Mouse (Mus musculus): ENCODE results near the gene 4931429L15Rik.
A peak's percentile ranks its signal among the peaks of the same experiment; 100 is the strongest.

Gene 4931429L15Rik

DNA sequence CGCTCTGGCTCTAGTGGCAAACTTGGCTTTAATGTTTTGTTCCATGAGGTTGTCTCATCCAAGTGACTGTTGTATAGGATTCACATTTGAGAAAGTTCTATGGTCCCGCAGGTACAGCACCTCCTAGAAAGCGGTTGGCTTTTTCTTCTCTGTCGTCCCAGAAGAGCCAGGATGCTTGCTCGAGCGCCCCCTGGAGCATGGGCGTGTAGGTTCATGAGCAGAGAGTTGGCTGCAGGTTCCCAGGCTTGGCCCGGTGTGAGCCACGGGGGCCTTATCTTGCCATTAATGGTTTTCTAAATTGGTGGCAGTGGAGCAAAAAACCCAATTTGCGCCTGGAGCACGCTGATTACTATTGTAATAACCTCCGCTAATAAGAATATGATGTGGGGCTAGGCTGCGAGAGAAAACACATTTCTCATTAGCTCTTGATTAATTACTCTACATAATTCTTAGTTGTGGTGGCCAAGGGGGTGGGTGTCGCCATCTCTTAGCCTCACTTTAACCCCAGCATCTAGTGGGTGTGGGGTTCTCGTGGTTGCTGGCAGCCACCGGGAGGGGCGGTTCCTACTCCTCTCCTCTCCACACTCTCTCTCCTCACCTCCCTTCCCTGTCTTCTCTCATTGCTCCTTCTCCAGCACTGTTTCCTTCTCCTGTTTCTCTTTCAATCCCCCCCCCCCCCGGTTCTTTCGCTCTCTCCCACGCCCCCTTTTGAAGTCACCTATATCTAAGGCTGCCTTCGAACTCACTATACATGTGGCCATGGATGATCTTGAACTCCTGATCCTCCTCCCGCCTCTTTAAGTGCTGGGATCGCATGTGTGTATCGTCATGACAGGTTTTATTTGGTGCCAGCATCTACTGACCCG lies 8.2 kb upstream of the 4931429L15Rik start:
- DNase-seq, result no peak

DNA sequence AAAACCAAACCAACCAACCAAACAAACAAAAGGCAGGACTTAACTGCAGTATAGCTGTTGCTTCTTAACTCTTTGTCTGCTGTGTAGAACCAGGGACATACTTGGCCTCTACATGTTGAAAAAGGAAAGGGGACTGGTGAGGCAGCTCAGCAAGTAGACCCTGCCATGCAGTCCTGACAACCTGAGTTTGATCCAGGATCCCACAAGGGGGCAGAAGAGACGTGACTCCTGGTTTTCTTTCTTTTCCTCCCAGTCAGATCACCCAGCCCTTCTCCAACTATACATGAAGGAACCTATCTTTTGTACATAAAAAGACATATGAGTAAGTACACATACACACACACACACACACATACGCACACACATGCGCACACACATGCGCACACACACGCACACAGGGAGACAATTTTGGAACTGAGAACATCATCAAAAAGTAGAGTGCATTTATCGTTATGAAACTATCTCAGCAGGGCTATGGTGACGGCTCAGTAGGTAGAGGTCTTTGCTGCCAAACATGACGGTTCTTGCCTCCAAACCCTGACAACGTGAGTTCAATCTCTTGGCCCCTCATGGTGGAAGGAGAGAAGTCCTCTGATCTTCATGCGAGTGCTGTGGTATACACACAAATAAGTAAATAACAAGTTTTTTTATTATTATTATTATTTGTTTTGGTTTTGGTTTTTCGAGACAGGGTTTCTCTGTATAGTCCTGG lies 7.1 kb upstream of the 4931429L15Rik start:
- DNase-seq, result no peak

DNA sequence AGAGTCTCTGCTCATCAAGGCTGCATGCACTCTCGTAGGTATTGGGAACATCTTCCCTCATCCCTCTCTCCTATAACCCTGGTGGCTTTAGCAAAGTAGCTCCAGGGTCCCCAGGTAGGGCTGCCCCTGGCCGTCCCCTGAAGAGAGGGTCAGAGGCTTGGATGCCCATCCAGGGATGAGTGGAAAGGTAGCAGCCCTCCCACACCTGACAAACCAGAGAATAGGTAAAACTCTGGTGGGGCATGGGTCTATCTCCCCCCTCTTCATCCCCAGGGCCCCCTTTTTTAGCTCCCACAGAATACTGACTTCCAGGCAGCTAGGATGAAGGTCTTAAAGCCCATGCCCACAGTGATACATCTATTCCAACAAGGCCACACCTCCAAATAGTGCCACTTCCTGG lies 675 bp upstream of the 4931429L15Rik start:
- DNase-seq, result no peak

DNA sequence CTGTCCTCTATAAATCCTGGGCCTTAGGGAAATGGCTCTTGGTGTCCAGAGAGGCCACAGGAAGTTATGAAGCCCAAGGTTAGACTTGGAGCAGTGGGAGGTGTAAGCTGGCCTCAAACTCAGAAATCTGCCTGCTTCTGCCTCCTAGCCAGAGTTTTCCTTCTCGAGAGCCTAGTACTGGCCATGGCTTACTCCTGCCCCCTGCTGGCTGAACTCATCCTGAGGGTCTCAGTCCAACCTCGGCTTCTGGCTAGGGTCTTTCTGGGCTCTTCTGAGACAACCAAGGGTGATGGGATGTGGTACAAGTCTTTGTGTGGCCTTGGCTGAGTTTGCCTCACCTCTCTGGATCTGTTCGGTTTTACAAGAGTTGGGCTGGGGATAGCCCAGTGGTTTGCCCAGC lies 1.8 kb downstream of the 4931429L15Rik start:
- no peak for DNase-seq

DNA sequence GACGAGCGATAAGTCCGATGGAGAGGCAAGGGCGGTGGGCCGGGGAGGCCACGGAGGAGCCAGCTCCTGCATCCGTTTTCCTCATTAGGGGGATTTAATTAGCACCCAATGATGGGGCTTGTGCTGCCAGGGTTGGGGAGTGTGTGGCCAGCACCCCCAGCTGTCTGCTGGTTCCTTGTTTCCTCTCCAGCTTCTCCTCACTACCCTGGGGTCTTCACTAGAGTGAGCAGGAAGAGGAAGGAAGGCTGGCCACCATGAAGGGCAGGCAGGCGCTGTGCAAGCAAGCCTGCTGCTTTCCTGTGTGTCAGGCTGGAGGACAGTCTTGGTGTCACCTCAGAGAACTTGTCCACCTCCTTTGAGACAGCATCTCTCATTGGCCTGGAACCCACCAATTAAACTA lies 2.9 kb downstream of the 4931429L15Rik start:
- DNase-seq, result no peak

DNA sequence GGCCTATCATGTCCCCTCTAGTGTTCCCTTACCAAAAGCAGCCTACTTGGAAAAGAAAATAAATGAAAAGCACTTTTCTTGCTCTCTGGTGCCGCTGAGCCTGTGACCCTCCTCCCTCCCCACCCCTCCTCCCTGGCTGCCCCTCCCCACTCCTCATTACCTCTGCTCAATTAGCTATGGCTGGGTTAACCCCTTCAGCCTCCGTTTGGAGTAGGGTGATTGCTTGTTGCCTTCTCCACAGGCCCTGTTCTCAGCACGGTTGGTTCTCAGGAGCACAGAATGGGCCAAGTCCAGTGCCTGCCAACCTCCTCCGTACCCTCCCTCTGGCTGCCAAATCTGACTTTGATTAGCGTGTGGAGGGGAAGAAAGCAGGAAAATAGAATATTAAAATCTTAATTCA lies 3.4 kb downstream of the 4931429L15Rik start:
- no peak for DNase-seq

DNA sequence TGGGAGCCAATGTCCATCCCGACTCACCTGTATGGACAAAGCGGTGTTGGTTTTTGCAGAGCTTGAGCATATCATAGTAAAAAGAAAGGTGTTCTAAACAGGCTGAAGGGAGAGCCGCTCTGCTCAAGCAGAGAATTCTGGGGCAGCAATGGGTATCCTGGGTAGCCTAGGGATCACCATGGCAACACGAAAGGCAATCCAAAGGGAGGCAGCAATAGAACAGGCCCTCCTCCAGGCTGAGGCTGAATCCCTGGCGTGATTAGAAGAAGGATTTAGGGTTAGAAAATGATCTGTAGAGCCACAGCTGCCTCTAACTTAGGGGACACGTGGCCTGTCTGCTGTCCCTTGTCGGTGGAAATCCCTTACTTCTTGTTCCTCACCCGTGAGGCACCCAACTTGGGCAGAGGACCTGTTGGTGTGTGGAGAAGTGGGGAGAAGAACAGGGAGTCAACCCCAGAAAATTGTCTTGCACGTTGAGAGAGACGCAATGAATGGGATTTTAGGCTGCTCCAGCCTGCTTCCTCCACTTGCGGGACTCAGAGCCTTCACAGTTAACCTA lies 3.9 kb downstream of the 4931429L15Rik start:
- DNase-seq, result no peak

DNA sequence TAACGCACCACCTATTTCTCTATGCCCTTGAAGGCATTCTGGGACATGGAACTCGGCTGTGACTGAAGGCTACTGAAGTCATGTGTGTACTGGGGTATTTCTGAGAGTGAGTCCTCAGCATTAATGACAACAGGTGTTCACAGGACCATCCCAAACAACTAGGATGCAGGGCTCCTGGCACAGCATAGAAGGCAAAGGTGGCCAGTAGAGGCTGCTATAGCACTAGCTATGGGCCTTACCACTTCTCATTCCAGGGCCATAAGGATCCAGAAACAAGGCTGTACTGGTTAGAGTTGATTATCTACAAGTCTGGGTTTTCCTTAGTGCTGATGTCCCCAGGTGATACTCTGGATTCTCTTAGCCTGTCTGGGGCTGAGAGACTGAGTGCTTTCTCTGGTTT lies 4.9 kb downstream of the 4931429L15Rik start:
- no peak for DNase-seq

DNA sequence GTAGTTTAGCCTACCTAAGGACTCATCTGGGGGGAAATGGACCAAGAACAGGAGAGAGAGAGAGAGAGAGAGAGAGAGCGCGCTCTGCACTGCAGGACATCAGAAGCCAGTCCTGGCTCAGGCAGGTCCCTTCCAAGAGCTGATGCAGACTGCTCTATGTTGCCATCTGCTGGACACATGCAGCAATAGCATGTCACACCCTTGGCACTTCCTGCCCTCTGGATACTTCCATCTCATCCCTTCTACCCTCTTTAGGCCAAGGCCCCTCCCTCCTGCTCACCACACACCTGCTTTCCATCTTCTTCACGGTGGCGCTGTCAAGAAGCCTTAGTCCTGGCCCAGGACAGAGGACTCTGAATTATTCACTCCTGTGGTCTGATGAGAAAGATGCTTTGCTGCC lies 5.3 kb downstream of the 4931429L15Rik start:
- DNase-seq, result peak; percentile 16 to 49

DNA sequence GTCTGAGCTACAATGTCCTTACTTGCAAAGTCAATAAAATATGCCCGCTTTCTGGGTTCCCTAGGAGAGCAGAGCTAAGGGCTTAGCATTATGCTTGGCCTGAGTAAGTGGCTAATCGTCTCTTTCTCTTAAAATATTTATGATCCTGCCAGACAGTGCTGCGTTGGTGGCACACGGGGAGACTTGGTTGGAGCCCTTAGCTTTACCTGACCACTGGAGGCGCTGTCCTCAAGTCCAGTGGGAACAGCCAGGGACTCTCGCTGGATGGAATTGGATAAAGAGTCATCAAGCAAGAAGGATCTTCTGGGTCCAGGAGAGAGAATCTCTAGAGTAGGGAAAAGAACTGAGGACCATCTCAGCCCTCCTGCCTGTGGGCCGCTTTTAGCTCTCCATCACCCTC lies 10.7 kb downstream of the 4931429L15Rik start:
- DNase-seq, result no peak

DNA sequence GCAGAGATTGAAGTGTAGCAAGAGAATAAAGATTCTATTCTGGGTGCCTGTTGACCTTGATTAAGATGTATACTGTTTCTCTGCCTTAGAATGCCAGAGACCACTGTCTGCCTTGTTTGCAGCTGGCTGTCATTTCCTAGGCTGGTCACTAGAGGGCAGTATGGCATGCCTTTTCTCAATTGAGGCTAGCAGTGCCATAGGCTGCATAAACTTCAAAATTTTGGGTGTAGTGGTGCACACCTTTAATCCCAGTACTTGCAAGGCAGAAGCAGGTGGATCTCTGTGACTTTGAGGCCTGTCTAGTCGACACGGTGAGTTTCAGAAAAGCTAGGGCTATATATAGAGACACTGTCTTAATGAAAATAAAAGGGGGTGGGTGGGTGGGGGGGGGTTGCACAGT lies 17.6 kb downstream of the 4931429L15Rik start:
- peak in 1 of 2 experiments; percentile 34 for DNase-seq

DNA sequence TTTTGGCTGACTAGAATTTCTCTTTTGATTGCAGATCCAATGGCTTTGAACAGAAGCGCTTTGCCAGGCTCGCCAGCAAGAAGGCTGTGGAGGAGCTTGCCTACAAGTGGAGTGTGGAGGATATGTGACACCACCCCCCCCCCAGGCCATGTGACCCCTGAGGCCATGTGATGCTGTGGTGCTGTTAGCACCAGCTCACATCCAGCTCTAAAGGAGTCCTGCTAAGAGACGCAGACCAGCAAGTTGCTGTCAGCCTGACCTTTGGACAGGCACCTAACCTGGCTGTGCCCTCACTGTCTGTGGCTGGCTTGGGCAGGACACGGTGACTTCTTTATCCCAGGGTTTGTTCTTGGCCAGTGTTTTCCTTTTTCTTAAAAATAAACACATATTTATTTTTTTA lies 21.4 kb downstream of the 4931429L15Rik start:
- DNase-seq, result no peak

DNA sequence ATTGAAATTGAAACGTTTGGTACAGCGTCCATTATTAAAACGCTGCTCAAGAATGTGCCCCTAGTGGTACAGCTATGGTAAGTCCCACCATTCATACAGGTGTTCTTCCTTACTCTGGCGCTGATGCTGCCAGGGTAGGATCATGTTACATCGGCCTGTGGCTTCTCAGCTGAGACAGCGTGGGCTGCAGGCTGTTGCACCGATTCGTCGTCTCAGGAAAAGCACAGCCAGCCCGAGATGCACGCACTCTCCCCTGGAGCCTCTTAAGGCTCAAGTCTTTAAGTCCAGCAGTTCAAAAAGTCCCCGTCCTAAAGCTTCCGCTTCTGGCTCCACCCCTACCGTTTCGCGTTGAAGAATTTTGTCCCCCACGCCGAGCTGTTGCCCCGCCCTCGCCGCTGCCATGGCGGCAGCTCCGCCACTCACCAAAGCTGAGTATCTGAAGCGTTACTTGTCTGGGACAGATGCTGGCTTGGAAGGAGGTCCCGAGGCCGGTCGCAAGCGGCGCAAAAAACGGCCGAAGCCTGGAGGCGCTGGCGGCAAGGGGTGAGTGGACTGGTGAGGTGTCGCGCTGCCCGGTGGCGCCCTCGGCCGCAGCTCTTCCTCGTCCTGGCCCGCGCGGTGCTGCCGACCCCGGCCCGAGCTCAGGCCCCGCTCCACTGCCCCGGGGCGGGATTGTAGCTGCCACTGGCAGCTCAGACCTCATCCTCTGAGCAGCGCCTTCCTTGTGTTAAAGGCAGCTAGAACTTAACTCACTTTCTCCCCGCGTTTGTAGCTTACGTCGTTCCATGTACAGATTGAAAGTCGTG lies 37.0 kb downstream of the 4931429L15Rik start, which contains the start of gene Bud13:
Gene Bud13 (plus strand): TSS at position 378 of the 806 bp plus-strand sequence.
- peak; percentile 88 to 98 for DNase-seq

DNA sequence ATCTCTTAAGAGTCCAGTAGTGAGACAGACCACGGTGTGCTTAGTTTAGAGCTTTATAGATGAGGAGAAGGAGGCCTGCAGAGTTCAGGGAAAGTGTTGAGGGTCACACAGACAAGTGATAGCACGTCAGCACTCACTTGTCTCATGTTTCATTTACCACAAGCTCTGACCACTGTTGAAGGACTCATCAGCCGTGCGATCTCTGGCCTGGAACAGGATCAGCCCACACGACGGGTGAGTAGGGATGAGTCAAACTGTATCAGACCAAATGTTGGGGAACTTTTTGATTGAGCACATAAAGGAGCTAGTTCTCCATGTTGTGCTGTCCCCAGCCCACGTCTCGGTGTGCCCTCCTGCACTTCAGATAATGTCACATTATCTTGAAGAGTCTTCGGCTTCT lies 45.3 kb downstream of the 4931429L15Rik start:
- no peak for DNase-seq

DNA sequence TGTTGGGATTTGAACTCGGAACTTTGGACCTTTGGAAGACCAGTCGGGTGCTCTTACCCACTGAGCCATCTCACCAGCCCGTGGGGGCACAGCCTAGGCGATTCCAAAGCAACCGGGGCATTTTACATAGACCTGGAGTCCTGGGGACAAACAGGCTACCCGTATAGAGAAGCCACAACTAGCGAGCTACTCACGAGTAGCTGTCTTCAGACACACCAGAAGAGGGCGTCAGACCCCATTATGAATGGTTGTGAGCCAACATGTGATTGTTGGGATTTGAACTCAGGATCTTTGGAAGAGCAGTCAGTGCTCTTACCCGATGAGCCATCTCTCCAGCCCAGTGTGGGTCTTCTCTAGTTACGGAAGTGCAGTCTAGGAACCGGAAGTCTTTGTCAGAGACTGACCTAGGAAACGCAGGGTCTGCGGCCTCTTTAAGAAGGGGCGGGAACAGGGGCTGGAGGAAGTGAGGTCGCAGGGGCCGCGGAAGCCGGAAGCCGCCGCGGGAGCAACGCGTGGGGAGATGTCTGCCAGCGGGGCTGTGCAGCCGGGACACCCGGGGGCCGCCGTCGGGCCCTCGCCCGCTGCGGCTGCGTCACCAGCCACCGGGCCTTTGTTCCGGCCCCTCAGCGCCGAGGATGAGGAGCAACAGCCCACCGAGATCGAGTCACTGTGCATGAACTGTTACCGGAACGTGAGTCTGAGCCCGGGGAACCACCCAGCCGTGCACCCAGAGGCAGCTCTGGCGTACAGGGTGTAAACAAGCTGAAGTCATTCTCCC lies 46.9 kb downstream of the 4931429L15Rik start, which contains the start of gene Zpr1:
Gene Zpr1 (plus strand): TSS at position 388 of the 778 bp plus-strand sequence.
- peak; percentile 79 to 82 for DNase-seq

DNA sequence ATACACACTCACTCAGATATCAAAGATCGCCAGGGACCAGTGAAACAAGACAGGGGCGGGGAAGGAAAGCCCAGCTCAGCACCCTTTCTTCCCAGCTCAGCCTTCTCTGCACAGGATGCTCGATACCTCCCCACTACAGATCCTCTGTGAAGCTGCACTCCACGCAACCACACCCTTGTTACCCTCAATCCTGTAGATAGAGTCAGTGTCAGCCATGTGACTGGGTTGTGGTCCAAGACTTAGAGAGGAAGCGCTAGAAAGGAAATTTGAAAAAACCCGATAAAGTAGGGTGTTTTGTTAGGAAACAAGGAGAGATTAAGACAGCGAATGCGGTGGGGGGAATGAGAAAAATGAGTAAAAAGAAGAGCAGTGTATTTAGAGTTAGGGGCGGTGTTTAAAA lies 47.7 kb downstream of the 4931429L15Rik start:
- no peak for DNase-seq

DNA sequence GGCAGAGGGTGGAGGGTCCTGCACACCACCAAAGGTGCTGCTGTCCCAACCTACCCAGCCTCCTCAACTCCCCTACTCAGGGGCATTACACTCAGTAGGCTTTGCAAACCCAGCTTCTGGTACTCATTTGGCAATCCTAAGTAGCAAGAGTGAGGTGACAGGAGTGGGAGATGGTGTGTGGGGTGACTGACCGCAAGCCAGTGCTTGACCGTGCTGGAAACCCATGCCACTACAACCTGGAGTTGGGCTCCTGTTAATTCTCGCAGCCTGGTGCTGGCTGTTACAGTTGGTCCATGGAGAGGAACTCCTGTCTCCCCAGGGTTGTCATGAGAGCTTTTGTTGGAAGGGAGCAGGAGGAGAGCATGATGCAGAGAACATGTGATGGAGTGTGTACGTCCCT lies 49.0 kb downstream of the 4931429L15Rik start:
- no peak for DNase-seq

DNA sequence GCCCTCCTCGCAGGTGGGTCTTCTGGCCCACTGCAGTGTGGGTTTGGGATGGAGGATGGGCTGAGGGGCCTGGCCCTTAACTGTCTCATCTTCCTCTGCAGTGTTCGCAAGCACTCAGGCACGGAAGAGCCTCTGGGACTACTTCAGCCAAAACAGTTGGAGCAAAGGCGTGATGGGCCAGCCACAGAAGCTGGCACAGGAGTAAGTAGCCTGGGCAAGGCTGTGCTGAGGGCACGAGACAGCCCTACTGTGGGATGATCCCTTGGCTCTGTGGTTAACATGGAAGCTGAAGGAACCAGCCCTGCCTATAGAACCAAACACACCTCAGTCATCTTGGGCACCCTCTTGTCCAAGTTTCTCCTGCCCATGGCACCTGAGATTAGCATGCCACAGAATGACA lies 50.7 kb downstream of the 4931429L15Rik start:
- DNase-seq, result no peak

DNA sequence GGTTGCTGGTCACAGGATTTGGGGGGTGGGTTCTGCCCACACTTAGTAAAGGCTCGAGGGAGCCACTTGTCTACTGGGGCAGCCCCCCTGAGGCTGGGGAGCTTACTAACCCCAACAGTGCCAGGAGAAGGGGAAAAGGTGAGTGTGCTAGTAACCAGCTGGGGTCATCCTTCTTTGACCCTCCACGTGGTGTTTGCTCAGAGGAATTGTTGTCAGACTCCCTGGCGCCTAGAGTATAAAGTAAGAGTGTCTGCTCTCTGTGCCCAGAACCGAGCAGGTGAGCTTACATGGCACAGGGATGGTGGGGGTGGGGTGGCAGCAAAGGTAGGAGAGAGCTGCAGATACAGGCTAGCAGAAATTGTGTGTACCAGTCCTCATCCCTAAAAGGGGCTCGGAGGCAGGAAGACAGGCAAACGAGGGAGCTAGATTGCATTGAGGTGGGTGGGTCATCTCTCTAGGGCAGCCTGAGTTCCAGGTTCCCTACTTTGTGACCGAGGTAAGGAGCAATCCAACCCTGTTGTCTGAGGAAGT lies 51.4 kb downstream of the 4931429L15Rik start, which contains the start of gene Apoa5:
Gene Apoa5 (plus strand): TSS at position 291 of the 531 bp plus-strand sequence.
- DNase-seq, result no peak

DNA sequence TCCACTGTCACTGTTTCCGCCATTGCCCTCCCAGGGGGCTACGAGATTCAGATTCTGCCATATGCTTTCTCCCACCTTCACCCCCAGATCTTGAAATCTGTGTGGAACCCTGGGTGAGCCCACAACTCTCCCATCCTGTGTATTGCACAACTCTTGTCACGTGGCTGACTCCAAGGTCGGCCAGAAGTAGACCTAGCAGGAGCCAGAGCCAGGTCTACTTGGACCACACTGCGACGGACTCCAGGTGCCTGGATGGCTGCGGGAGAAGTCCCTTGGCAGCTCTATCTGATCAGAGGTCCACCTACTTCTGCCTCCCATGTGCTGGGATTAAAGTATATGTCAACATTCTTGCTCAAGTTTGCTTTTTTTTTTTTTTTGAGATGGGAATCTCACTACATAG lies 58.7 kb downstream of the 4931429L15Rik start:
- no peak for DNase-seq

DNA sequence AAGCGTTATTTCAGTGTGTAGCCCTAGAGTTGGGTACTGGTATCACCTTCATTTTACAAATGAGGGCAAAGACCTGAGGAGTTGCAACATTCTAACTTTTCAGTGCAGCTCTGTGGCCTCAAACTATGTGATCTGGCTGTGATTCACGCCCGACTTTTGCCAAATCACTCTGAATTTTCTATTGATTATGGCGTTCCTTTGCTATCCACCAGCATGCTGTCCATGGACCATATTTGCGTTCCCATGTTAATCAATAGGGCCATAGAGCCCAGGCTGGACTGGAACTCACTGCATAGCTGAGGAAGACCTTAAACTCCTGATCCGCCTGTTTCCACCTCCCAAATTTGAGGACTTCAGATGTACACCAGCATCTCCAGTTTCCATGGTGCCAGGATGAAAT lies 60.7 kb downstream of the 4931429L15Rik start:
- DNase-seq, result no peak

DNA sequence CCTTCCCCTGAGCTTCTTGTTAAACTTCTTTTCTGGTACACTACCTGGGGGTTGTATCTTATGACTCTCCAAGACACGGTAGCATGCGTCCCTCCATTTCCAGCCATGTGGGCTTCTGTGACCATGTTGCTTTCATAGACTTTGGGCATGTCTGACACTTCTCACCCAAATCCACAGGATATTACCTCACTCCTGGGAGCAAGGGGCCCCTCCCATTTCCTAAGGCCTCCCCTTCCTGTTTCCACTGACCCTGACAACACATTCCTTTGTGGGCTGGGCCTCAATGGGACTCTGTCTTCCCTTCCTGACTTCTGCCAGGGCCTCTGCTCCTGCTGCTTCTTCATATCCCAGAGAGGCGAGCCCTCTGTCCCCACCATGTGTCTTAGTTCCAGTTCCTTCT lies 62.2 kb downstream of the 4931429L15Rik start:
- no peak for DNase-seq

Measured in spleen, adult 18-20 months (tissue).